Mouse (Mus musculus) lung, embryonic 14.5 days (tissue): ENCODE measurements around the gene Tfcp2l1. TPM values are rescaled to one million over a fixed set of nuclear protein-coding genes. Genes with fewer than 3 reads are reported as not detected.

Experiments
- ATAC-seq: fragments of 200-750 bp; cut with Nextera tagmentation; 2 replicates; pipeline ENCODE4 v1.8.0; 2017; ENCODE audit warnings: mild to moderate bottlenecking, moderate TSS enrichment, moderate library complexity; ENCODE audit not compliant: insufficient read depth
- DNase-seq: peaks from one replicate; pipeline ENCODE4 v3.0.0-alpha.2; 2015
- H3K27ac ChIP-seq: fragments of 300-500 bp; sonication (generic); 2 replicates; pipeline ENCODE4 v1.5.1; 2014; ENCODE audit warnings: low read depth, mild to moderate bottlenecking, moderate library complexity
- H3K27me3 ChIP-seq: fragments of 300-500 bp; sonication (generic); 2 replicates; pipeline ENCODE4 v1.6.1; 2014; ENCODE audit warnings: low read length, control low read depth; ENCODE audit not compliant: insufficient read depth
- H3K36me3 ChIP-seq: fragments of 300-500 bp; sonication (generic); 2 replicates; pipeline ENCODE4 v1.6.1; 2014; ENCODE audit warnings: control low read depth; ENCODE audit not compliant: insufficient read depth
- H3K4me1 ChIP-seq: fragments of 300-500 bp; sonication (generic); 2 replicates; pipeline ENCODE4 v1.6.1; 2014; ENCODE audit warnings: antibody characterized with exemption, control low read depth; ENCODE audit not compliant: insufficient read depth
- H3K4me2 ChIP-seq: fragments of 300-500 bp; sonication (generic); 2 replicates; pipeline ENCODE4 v1.6.1; 2014; ENCODE audit warnings: mild to moderate bottlenecking
- H3K4me3 ChIP-seq: fragments of 300-500 bp; sonication (generic); 2 replicates; pipeline ENCODE4 v1.5.1; 2014; ENCODE audit warnings: low read depth, low read length
- H3K9ac ChIP-seq: fragments of 300-500 bp; sonication (generic); 2 replicates; pipeline ENCODE4 v1.6.1; 2014
- H3K9me3 ChIP-seq: fragments of 300-500 bp; sonication (generic); 2 replicates; pipeline ENCODE4 v1.6.1; 2016; ENCODE audit warnings: low read depth, low read length, control low read depth
- CTCF ChIP-seq: IDR thresholded peaks from 2 replicates; pipeline ENCODE4 v1.5.1; 2016; ENCODE audit warnings: antibody characterized with exemption, low read depth
- WGBS: fragments of 180-500 bp; shearing (Covaris S2); extraction: QIAGEN DNeasy Blood & Tissue Kit; methylation state at CpG from one replicate; pipeline ENCODE4 v1.1.7; 2014; 5-methylcytosine and 5-hydroxymethylcytosine counted together
- polyA plus RNA-seq: library from polyadenylated mRNA; unstranded; fragments of >200 nt; fragmentation: Nextera tagmentation; extraction: Ambion mirVana; gene quantifications from 2 replicates; pipeline ENCODE4 v1.2.1, GENCODE M21; 2014

Gene Tfcp2l1
- 0.74 and 1.4 TPM in 2 replicates for polyA plus RNA-seq

- H3K4me2 ChIP-seq: peak within 1 kb of the TSS; percentile 77
- H3K27ac ChIP-seq: no peak within 1 kb of the TSS
- peak; percentile 28 for TF ChIP-seq CTCF
- peaks cover 16% of the 10 kb centered on the region for H3K27me3 ChIP-seq
- no peaks in the 10 kb centered on the region for H3K36me3 ChIP-seq
- peak within 1 kb of the TSS; percentile 46 for H3K4me3 ChIP-seq
- no peaks in the 10 kb centered on the region for H3K4me1 ChIP-seq
- DNase-seq (peak; percentile 84), ATAC-seq (peak; percentile 84)
- H3K9me3 ChIP-seq: no peaks in the 10 kb centered on the region
- H3K9ac ChIP-seq: peak within 1 kb of the TSS; percentile 34; the same call in 1 of the 2 replicates
- under 1% methylated on average over 48 of the region's 48 CpGs for WGBS
Observed at GRCm38 (mm10) chr1:118627781-118628464, at the start of gene Tfcp2l1. Gene Tfcp2l1 (plus strand): TSS chr1:118627945.

- Histone ChIP-seq H3K36me3 (peaks cover 46% of the 10 kb centered on the region), H3K9ac (no peak overlapping the region)
Observed at GRCm38 (mm10) chr1:118580174-118580702, 47.5 kb upstream of the Tfcp2l1 start.

GRCm38 (mm10) chr1:118581179-118581578 is 46.6 kb upstream of the Tfcp2l1 start:
- no peak for TF ChIP-seq CTCF
- Histone ChIP-seq H3K27ac (no peak overlapping the region), H3K4me1 (no peaks in the 10 kb centered on the region), H3K9me3 (no peaks in the 10 kb centered on the region), H3K9ac (no peak overlapping the region), H3K36me3 (peaks cover 38% of the 10 kb centered on the region), H3K4me3 (no peak overlapping the region), H3K4me2 (no peak overlapping the region), H3K27me3 (no peaks in the 10 kb centered on the region)
- ATAC-seq (no peak), DNase-seq (no peak)
- 93% methylated on average over 8 of the region's 8 CpGs for WGBS

More at GRCm38 (mm10) chr1:118580174-118580702, 47.5 kb upstream of the Tfcp2l1 start:
- no peak for DNase-seq
- Histone ChIP-seq H3K4me2 (no peak overlapping the region), H3K4me1 (no peaks in the 10 kb centered on the region), H3K9me3 (no peaks in the 10 kb centered on the region), H3K27me3 (no peaks in the 10 kb centered on the region), H3K4me3 (no peak overlapping the region), H3K27ac (no peak overlapping the region)
- ATAC-seq: no peak
- no peak for TF ChIP-seq CTCF
- WGBS: 85% methylated on average over 2 of the region's 2 CpGs

- no peaks in the 10 kb centered on the region for H3K27me3 ChIP-seq
- no peak overlapping the region for H3K27ac ChIP-seq
- H3K4me2 ChIP-seq: no peak overlapping the region
- H3K4me3 ChIP-seq: no peak overlapping the region
- ATAC-seq (peak; percentile 35; the same call in 1 of the 2 replicates), DNase-seq (no peak)
- H3K36me3 ChIP-seq: peaks cover 49% of the 10 kb centered on the region
- WGBS: 59% methylated on average over 5 of the region's 5 CpGs
- H3K9me3 ChIP-seq: no peaks in the 10 kb centered on the region
- H3K9ac ChIP-seq: no peak overlapping the region
- no peak for TF ChIP-seq CTCF
- no peaks in the 10 kb centered on the region for H3K4me1 ChIP-seq
Observed at GRCm38 (mm10) chr1:118589721-118590120, 38.0 kb upstream of the Tfcp2l1 start.

- ATAC-seq: no peak
- Histone ChIP-seq H3K4me2 (no peak overlapping the region), H3K9me3 (no peaks in the 10 kb centered on the region), H3K9ac (no peak overlapping the region), H3K27me3 (no peaks in the 10 kb centered on the region), H3K4me1 (no peaks in the 10 kb centered on the region), H3K4me3 (no peak overlapping the region), H3K27ac (no peak overlapping the region), H3K36me3 (peaks cover 66% of the 10 kb centered on the region)
- TF ChIP-seq CTCF: no peak
- no peak for DNase-seq
- WGBS: 89% methylated on average over 4 of the region's 4 CpGs
Observed at GRCm38 (mm10) chr1:118592933-118593332, 34.8 kb upstream of the Tfcp2l1 start.

GRCm38 (mm10) chr1:118595395-118595794 is 32.4 kb upstream of the Tfcp2l1 start:
- H3K4me2 ChIP-seq: no peak overlapping the region
- H3K27me3 ChIP-seq: no peaks in the 10 kb centered on the region
- WGBS: 39% methylated on average over 2 of the region's 2 CpGs
- no peaks in the 10 kb centered on the region for H3K9me3 ChIP-seq
- H3K36me3 ChIP-seq: peaks cover 72% of the 10 kb centered on the region
- TF ChIP-seq CTCF: no peak
- H3K4me1 ChIP-seq: no peaks in the 10 kb centered on the region
- no peak overlapping the region for H3K9ac ChIP-seq
- no peak for ATAC-seq
- no peak overlapping the region for H3K27ac ChIP-seq
- DNase-seq: no peak
- H3K4me3 ChIP-seq: no peak overlapping the region

- TF ChIP-seq CTCF: no peak
- Histone ChIP-seq H3K9me3 (no peaks in the 10 kb centered on the region), H3K4me1 (no peaks in the 10 kb centered on the region), H3K27ac (no peak overlapping the region; the same call in 1 of the 2 replicates), H3K4me2 (no peak overlapping the region), H3K4me3 (no peak overlapping the region), H3K9ac (no peak overlapping the region), H3K36me3 (peaks cover 78% of the 10 kb centered on the region), H3K27me3 (no peaks in the 10 kb centered on the region)
- DNase-seq: no peak
- no peak for ATAC-seq
- WGBS: 61% methylated on average over 2 of the region's 2 CpGs
Observed at GRCm38 (mm10) chr1:118597475-118598213, 30.1 kb upstream of the Tfcp2l1 start.
